Mouse (Mus musculus): ENCODE results near the gene Sdr9c7.

The Sdr9c7 gene

DNA sequence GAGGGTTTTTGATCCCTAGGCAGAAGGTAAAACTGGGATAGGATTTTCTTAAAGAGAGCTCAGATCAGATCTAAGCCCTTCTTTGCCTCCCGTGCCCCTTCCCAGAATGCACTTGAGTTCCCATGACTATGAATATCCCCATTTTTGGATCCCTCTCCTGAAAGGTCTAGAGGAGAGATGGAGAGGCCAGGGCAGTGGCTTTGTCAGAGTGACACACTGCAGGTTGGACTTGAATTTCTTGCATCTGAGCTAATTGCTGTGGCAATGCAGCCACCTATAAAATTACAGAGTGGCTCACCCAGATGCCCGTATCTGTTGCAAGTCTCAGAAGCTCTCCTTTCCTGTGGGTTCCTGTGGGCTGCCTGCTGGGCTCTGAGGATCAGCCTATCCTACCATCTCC lies at the start of gene Sdr9c7:
Sdr9c7 (plus strand) TSS at position 301 of the 400 bp plus-strand sequence.
- no peak for DNase-seq

DNA sequence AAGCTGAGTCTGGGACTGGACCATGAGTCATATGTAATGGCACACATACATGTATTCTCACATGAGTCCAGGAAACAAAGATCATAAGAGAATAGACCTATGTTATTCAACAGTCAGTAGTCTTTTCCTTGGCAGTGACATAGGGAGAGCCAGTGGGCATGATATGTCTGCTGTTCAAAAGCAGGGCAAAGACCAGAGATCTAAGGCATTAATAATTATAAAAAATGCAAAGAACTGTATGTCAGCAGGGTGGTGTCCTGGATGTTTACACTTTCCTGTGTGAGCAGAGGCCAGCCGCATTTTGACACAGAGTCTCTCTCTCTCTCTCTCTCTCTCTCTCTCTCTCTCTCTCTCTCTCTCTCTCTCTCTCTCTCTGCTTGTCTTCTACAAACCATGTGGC lies 48.7 kb upstream of the Sdr9c7 start, which contains the start of gene Rdh19:
Rdh19 (plus strand) TSS at position 301 of the 400 bp plus-strand sequence.
- no peak for DNase-seq

DNA sequence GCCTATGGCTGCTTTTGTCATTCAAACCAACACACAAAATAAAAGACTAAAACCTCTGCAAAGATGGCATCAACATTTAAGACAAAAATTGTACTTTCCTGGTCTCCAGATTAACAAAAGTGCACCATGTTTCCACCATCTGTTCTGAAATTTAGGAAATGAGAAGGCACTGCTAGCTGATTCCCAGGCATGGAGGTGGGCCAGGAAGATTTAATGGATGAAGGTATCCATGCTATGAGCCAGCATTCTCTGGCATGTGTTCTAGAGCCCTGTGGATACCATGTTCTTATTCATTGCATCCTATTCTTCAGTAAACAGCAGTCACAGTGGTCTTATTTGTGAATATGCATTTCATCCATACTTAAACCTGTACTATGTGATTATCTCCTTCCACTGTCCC lies 41.9 kb upstream of the Sdr9c7 start:
- DNase-seq: no peak

DNA sequence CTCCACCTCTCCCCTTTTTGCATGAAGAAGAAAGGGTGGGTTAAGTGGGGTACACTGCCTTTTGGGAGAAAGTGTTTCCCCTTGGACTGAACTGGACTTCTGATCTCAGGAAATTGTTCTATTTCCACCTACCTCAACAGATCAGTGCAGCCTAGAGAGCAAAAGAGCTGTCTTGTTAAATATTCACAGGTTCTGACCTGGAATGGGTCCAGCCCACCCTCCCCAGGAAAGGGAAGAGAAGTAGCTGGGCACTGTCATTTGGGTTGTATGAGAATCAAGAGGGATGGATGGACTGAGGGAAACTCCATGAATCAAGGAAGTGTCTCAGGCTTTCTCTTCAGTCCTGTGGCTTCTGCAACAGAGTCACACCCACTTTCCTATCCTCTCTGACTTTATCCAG lies 33.4 kb upstream of the Sdr9c7 start:
- no peak for DNase-seq

DNA sequence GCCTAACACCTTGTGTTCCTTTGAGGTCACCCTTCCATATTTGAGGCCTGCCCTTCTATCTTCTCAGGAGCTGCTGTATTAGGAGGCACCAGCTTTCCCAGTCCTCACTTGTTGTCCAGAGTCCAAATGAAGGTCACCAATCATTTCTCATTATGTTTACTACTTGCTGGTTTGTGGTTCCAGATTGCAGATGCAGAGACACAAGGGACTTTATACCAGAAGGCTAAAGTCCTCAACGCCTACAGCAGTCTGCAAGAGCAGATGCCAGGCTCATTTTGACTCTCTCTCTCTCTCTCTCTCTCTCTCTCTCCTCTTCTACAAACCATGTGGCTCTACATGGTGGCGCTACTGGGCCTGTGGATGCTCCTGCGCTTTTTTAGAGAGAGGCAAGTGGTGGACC lies 32.1 kb upstream of the Sdr9c7 start, which contains the start of gene Rdh16f2:
Rdh16f2 (plus strand) TSS at position 243 of the 400 bp plus-strand sequence.
- DNase-seq: no peak

DNA sequence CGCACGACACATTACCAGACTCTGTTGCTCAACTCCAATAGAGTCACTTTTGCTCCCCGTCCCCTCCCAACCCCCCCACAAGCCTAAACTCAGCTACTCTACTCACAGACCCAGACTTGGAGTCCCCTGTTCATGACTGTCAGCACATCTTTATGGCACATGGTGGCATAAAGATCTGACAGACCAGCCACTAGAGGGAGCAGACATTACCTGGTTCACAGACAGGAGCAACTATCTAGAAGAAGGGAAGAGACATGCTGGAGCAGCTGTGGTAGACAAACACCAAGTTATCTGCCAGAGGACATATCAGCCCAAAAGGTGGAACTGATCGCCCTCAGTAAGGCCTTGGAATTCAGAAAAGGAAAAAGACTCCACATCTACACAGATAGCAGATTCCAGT lies 25.8 kb upstream of the Sdr9c7 start:
- peak in 1 of 2 experiments; percentile 35 for DNase-seq

DNA sequence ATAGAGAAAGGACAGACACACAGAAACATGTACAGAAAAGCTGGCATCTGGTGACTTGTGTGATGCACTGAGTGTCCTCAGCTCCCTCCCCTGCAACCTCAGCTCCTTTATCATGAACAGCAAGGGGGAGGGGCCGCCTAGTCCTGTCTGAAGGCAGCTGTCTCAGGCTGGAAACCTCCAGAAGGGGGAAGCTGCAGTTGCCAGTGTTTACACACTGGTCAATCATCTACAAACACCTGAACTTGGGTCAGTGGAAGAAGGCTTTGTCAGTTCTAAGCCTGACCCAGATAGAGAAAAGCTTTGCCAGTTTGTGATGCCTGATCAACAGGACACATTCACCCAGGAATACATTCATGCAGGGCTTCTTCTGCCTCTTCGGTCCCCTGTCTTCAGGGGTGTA lies 20.6 kb upstream of the Sdr9c7 start:
- peak; percentile 59 to 65 for DNase-seq

DNA sequence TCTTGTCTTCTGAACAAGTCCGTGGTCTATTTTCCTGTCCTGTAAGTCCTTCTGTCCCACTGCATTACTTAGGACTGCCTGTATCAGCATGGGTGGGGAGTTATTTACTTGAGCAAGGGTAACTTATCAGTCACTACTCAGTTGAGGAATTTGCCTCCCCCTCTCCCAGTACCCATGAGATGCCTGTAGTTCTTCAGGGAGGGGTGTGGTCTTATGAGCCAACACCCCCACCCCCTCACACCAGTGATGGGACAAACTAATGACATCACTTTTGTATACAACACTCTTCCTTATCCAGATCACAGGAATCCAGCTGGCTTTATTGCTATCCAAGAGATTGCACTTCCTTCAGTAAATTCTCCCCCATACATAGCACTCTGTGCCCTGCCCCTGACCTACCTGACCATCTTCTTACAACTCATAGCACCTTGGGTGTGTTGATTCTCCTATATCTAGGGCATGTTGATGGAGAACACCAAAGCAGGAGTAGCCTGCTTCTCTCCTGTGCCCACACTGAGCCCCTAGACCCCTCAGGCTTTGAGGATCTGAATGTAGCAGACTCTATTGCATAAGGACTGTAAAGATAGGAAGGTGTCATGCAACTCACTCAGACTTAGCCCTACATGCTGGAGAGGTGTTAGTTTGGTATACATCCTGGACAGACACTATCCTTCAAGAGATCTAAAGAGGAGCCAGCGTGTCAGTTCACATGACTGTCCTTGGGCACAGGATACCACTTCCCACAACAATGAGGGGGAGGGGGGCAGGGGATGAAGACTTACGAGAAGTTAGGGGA lies 19.9 kb upstream of the Sdr9c7 start:
- DNase-seq: peak in 1 of 2 experiments; percentile 14

DNA sequence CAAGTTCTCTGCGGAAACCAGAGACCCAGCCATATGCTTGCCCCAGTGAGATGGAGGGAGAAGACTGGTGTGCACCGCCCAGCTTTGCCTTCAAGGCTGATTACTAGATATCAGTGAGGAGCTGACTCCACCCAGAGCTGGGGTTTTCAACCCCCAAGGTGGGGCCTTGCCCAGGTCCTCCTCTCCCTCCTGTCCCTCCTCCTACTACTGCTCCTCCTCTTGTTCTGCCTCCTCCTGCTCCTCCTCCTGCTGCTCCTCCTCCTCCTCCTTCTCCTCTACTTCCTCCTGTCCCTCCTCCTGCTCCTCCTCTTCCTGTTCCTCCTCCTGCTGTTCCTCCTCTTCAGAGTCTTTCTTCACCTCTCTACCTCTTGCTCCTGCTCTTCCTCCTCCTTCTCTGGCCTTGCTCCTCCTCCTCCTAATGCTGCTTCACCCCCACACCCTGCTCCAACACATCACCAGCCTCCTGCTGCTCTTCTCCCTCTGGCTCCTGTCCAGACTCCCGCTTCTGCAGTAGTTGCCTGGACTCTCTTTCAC lies 19.1 kb upstream of the Sdr9c7 start:
- DNase-seq: peak; percentile 27 to 39

DNA sequence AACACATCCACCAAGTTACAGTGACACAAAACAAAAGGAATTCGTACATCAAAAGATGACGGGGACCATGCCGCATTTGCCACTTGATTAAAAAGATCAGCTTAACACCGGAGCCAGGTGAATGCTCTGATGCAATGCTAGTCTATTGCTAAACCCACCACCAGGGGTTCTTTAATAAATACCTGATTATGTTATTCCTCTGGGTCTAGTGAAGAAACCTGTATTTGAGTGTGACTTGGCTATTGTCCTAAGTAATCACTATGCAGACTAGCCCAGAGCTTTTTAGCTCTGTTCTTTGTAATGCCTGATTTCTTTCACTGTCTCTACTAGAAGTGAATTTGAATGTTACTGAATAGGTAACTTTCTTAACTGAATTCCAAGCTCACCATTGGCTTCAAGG lies 17.3 kb upstream of the Sdr9c7 start:
- DNase-seq: peak in 1 of 2 experiments; percentile 48

DNA sequence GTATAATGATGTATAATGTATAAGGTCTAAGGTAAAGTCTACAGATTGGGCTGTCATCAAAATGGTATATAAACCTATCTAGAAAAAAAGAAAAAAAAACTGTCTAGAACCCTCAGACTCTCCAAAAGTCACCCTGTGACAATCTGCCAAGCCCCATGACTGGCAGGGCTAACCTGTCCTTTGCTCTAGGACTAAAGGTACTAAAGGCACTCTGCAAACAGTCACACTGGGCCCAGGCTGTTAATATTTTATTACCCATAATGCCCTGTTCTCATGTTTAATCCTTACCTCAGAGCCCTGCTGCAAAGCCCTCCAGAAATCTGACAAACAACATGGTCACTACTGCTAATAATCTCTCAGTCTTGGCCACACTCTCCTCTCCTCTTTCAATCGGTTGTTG lies 11.8 kb upstream of the Sdr9c7 start:
- no peak for DNase-seq

DNA sequence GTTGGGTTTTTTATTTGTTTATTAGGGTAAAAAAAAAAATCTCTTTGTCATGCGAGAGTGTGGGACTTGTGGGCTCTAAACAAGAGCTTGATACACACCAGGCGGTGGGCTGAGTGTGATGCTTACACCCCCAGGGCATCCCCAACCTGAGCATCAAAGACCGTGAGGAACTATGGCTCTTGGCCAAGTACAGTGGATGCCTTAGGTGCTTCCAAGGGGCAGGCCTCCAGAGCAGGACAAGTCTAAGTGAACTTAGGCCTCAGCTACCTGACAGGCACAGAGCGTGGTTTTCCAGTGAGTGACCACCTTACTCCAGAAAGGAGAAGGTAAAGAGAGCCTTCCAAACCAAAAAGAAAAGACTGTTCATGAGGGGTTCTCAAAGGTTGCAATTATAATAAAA lies 11.3 kb upstream of the Sdr9c7 start:
- DNase-seq: no peak

DNA sequence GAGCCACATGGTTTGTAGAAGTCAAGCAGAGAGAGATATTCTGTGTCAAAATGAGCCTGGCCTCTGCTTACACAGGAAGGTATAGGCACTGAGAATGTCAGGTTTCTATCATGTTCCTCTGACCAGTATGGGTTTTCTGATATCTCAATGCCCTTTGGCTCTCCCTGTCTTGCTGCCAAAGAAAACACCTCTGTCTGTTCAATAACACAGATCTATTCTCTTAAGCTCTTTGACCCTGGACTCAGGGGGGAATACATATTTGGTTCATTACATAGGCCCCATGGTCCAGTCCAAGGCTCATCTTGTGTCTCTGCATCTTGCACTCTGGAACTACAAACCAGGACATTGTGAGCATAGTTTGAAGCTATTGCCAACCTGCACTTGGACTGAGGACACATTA lies 9.7 kb upstream of the Sdr9c7 start, which contains the start of gene Rdh7:
Rdh7 (minus strand) TSS at position 213 of the 400 bp plus-strand sequence.
- no peak for DNase-seq

DNA sequence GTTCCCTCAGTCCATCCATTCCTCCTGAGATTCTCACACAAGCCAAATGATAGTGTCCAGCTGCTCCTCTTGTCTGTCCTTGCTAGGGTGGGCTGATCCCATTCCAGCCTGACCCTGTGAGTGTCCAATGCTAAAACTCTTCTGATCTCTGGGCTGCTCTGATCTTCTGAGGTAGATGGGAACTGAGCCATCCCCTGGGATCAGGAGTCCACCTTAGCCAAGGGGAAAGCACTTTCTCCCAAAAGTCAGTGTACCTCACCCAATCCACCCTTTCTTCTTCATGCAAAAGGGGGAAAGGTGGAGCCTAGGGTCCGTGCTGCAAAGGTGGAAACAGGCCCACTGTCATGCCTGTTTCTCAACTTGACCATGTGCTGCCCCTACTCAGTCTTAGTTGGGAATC lies 6.8 kb upstream of the Sdr9c7 start:
- DNase-seq: no peak

DNA sequence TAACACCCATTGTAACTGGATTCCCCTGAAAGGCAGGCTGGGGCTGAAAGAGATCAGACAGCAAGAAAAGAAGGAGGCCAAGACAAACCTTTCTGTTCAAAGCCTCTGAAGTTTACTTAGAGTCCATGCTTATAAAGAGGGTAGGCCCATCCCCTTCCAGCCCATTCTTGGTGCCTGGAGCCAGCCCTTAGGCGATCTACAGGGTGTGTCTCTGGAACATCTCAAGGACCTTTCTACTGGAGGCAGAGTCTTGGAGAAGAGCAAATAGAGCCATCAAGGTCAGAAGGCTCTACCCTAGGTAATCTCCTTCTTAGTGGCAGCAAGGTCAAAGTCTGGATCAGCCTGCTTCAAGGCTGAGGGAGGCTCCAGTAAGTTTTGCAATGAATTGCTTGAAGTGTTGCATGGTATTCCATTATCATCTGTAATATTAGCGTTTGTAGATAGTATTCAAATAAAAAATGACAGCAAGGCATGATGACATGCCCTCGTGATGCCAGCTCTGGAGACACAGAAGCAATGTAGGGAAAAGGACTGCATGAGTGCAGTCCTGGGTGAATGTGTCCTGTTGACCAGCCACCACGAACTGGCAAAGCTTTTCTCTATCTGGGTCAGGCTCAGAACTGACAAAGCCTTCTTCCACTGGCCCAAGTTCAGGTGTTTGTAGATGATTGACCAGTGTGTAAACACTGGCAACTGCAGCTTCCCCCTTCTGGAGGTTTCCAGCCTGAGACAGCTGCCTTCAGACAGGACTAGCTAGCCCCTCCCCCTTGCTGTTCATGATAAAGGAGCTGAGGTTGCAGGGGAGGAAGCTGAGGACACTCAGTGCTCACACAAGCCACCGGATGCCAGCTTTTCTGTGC lies 4.9 kb upstream of the Sdr9c7 start:
- DNase-seq: peak; percentile 23 to 60

DNA sequence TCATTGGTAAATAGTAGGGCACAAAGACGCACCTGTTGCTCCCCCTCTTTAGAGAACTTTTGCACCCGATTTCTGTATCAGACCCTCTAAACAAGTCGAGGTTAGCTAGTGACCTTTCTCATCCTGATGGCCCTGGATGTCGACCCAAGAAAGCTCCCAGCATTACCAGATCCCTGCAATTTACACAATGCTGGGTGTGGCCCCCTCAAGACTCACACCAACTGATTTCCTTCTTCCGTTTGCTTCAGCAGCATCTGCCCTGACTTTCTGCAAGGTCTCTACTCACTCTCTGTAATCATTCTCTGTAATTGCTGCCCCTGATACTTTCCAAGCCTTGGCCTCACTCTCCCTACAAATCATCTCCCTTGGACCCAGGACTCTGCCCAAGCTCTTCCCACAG lies 1.6 kb upstream of the Sdr9c7 start:
- DNase-seq: no peak

DNA sequence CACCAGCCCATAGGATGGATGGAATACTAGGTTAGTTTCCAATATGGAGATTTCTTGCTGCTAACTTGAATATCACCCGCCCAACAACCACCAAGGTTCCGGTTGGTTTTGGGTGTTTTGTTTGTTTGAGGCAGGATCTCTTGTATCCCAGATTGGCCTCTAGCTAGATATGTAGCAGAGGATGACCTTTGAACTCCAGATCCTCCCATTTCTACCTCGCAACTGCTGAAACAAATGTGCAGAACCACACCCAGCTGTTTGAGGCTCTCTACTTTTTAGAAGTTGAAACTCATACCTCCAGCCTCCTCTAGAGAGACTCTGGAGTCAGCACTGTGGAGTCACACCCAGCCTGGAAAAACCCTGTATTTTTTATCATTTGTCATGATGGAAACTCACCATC lies 812 bp upstream of the Sdr9c7 start:
- no peak for DNase-seq

DNA sequence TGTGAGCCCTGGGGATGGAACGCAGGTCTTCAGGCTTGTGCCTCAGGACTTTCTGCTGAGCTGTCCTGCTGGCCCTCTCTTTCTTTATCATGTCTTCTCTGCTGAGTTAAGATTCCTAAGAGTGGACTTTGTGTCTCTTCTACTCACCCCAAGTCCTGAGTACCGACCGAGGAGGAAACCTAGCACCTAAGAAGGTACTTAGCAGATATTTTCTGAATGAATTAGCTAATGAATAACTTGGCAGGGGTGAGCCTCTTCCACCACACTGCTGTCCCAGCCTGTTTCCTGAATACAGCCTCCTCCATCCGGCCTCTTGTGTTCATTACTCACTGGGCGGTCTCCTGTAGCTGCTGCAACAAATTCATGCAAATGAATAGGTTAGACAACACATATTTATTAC lies 1.5 kb downstream of the Sdr9c7 start:
- DNase-seq: no peak

DNA sequence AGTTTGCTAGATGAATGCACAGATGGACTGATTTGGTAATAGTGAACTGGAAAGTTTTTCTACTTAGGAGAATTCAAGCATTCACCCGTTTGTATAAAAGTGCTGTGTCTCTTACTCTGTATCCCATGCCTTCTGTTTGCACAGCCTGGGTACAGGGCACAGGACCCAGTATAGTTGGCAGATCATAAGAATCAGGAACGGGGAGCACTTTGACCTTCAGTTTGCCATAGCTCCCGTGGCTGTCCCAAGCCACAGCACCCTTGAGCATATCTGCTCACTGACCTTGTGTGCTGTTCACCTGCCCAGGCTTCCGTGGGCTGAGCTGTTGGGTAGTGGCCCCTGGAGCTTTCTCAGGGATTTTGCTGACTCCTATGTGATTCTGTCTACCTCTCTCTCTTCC lies 3.4 kb downstream of the Sdr9c7 start:
- DNase-seq: no peak

DNA sequence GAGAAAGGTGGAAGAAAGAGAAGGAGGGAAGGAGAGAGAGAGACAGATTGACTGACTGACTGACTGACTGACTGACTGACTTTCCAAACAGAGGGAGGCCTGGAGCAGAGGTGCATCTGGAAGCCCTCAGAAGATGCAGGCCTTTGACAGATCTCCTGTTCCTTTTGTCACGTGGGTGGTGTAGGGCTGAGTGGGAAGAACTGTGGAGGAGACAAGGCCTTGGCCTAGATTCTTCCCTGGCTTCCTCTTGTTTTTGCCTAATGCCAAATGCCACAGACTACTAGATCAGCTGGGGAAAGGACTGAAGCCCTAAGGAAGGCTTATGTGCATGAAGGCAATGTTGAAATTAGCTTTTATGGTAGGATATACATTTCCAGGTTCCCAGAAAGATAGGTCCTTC lies 4.8 kb downstream of the Sdr9c7 start:
- no peak for DNase-seq

DNA sequence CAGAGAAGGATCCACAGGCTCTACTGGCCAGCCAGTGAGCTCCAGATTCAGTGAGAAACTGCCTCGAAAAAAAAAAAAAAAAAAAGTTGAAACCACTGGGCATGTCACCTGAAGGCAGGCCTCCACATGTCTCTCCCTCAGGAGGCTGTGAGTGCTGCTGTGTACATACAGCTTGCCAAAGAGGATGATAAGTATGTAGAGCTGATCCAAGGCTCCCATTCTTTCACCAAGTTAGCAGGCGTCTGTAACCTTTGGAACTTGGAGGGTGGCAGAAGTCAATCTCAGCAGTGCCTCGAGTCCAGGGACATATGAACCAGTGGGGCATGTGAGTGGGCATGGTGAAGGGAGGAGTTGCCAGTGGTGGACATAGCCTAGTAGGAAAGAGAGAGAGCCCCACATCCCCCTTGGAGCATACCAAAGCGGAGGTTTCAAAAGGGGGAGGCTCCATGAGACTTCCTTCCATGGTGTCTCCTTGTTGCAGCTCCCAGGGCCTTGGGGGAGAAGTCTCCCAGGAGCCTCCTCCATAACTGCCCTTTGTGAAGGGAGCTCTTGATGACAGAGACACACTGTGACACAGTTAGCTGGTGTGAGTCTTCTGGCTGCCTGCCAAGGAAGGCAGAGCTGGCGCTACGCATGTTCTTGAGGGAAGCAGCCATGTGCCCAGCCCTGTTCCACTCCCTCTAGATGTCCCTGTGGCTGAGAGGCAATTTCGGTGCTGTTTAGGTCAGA lies 6.6 kb downstream of the Sdr9c7 start:
- peak; percentile 30 to 33 for DNase-seq

DNA sequence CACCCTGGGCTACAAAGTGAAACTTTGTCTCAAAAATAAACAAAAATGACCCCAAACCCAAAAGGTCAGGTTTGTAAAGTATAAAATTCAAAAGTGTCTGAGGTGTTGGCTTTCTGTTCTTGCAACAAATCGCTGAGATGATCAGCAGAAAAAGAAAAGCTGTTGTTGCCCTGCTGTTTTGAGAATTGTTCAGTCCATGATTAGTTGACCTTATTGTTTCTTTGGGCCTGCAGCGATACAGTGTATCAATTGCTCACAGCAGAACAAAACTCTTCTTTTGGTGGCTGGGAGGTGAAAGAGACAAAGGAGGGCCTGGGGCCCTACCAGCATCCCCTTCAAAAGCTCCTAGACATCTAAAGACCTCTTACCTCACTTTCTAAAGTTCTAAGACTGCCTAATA lies 7.8 kb downstream of the Sdr9c7 start:
- no peak for DNase-seq

Data from lung, adult 18-20 months (tissue).